Mouse (Mus musculus) adrenal gland, postnatal 25 days (tissue): ENCODE results near the gene Taf6. TPM values are rescaled to one million over a fixed set of nuclear protein-coding genes. Genes with fewer than 3 reads are reported as not detected.
"Not testable (repeated sequence)": the region's sequence is repeated elsewhere in the genome, so short reads cannot be mapped to it uniquely, and the experiment has no call there.

Source experiments
- DNase-seq: peaks from one replicate; pipeline ENCODE4 v3.0.0; 2021; ENCODE audit warnings: mixed read lengths
- long read RNA-seq: library from polyadenylated mRNA; stranded (forward); transcript quantifications from one replicate; pipeline ENCODE4 v2.0.0, GENCODE M21; 2021
- total RNA-seq: library from RNA; stranded (reverse); gene quantifications from 2 replicates; pipeline ENCODE4 v1.2.3, GENCODE M21; 2021

Taf6 gene
- 42.9 and 46.0 TPM in 2 replicates for total RNA-seq
- long read RNA-seq, transcript Taf6-201 (15 exons, 2,304 nt) = major isoform, 26 of 47 reads
- long read RNA-seq, partial matches to known transcripts = 6 of 47 reads
- long read RNA-seq, other reads (novel, unspliced or antisense) = 11 of 47 reads

- DNase-seq = peak; percentile 81
Observed at GRCm38 (mm10) chr5:138186950-138187638, at the start of gene Taf6, which contains the start of gene Cnpy4. TSS of gene Taf6 (minus strand) at chr5:138187451. TSS of gene Cnpy4 (plus strand) at chr5:138187485.

GRCm38 (mm10) chr5:138234224-138234623 lies 47.0 kb upstream of the Taf6 start:
- DNase-seq = no peak

GRCm38 (mm10) chr5:138233778-138234177 lies 46.5 kb upstream of the Taf6 start:
- no peak for DNase-seq

- no peak for DNase-seq
Observed at GRCm38 (mm10) chr5:138229511-138229910, 42.3 kb upstream of the Taf6 start.

GRCm38 (mm10) chr5:138228026-138228425 lies 40.8 kb upstream of the Taf6 start:
- peak; percentile 43 for DNase-seq

GRCm38 (mm10) chr5:138227367-138227766 lies 40.1 kb upstream of the Taf6 start:
- DNase-seq = no peak

- DNase-seq = no peak
Observed at GRCm38 (mm10) chr5:138226491-138226890, 39.2 kb upstream of the Taf6 start.

GRCm38 (mm10) chr5:138225700-138226099 lies 38.4 kb upstream of the Taf6 start, which contains the start of gene Nxpe5:
TSS of gene Nxpe5 (plus strand) at chr5:138225898.
- no peak for DNase-seq

GRCm38 (mm10) chr5:138223287-138223686 lies 36.0 kb upstream of the Taf6 start:
- no peak for DNase-seq

GRCm38 (mm10) chr5:138222111-138222510 lies 34.9 kb upstream of the Taf6 start:
- peak; percentile 94 for DNase-seq

- DNase-seq = no peak
Observed at GRCm38 (mm10) chr5:138219864-138220263, 32.6 kb upstream of the Taf6 start.

- not testable (repeated sequence) for DNase-seq
Observed at GRCm38 (mm10) chr5:138216632-138217031, 29.4 kb upstream of the Taf6 start.

- DNase-seq = no peak
Observed at GRCm38 (mm10) chr5:138207873-138208272, 20.6 kb upstream of the Taf6 start.

- peak; percentile 10 for DNase-seq
Observed at GRCm38 (mm10) chr5:138207253-138207652, 20.0 kb upstream of the Taf6 start.

- DNase-seq = no peak
Observed at GRCm38 (mm10) chr5:138202086-138202485, 14.8 kb upstream of the Taf6 start.

- DNase-seq = no peak
Observed at GRCm38 (mm10) chr5:138199576-138199975, 12.3 kb upstream of the Taf6 start.

GRCm38 (mm10) chr5:138195463-138195862 lies 8.2 kb upstream of the Taf6 start:
- no peak for DNase-seq

- DNase-seq = peak; percentile 38
Observed at GRCm38 (mm10) chr5:138194755-138195345, 7.6 kb upstream of the Taf6 start.

GRCm38 (mm10) chr5:138193771-138194727 lies 6.8 kb upstream of the Taf6 start, which contains the start of gene Mblac1:
TSS of gene Mblac1 (plus strand) at chr5:138194314.
- DNase-seq = peak; percentile 74

GRCm38 (mm10) chr5:138187661-138188306 lies 533 bp upstream of the Taf6 start:
- DNase-seq = peak; percentile 31

- DNase-seq = no peak
Observed at GRCm38 (mm10) chr5:138173217-138173616, 14.0 kb downstream of the Taf6 start.
